Mouse (Mus musculus) forebrain, embryonic 14.5 days (tissue): ENCODE results near the gene Osbpl3. TPM values are rescaled to one million over a fixed set of nuclear protein-coding genes. Genes with fewer than 3 reads are reported as not detected.
A peak's percentile ranks its signal among the peaks of the same experiment; 100 is the strongest.

ENCODE experiments used
- ATAC-seq: fragments of 200-750 bp; cut with Nextera tagmentation; 2 replicates; pipeline ENCODE4 v1.8.0; 2017; ENCODE audit warnings: mild to moderate bottlenecking, moderate library complexity
- DNase-seq: peaks from one replicate; pipeline ENCODE4 v3.0.0-alpha.2; 2015; ENCODE audit warnings: low spot score
- H3K27ac ChIP-seq: fragments of 300-500 bp; sonication (generic); 2 replicates; pipeline ENCODE4 v1.5.1; 2014; ENCODE audit warnings: low read depth, mild to moderate bottlenecking, control low read depth, low read length, moderate library complexity
- H3K27me3 ChIP-seq: fragments of 300-500 bp; sonication (generic); replicated peaks from 2 replicates; pipeline ENCODE4 v1.6.1; 2014; ENCODE audit warnings: low read length, control low read depth, mixed read lengths; ENCODE audit not compliant: control insufficient read depth, insufficient read depth
- H3K36me3 ChIP-seq: fragments of 300-500 bp; sonication (generic); 2 replicates; pipeline ENCODE4 v1.6.1; 2014; ENCODE audit warnings: low read length, control low read depth; ENCODE audit not compliant: control insufficient read depth, insufficient read depth
- H3K4me1 ChIP-seq: fragments of 300-500 bp; sonication (generic); 2 replicates; pipeline ENCODE4 v1.6.1; 2014; ENCODE audit warnings: antibody characterized with exemption, low read length, control low read depth; ENCODE audit not compliant: control insufficient read depth, insufficient read depth
- H3K4me2 ChIP-seq: fragments of 300-500 bp; sonication (generic); 2 replicates; pipeline ENCODE4 v1.6.1; 2014; ENCODE audit warnings: mild to moderate bottlenecking, control low read depth, low read length
- H3K4me3 ChIP-seq: fragments of 300-500 bp; sonication (generic); 2 replicates; pipeline ENCODE4 v1.5.1; 2014; ENCODE audit warnings: low read depth, low read length, control low read depth
- H3K9ac ChIP-seq: fragments of 300-500 bp; sonication (generic); 2 replicates; pipeline ENCODE4 v1.6.1; 2014; ENCODE audit warnings: mild to moderate bottlenecking, low read length, control low read depth, moderate library complexity
- H3K9me3 ChIP-seq: fragments of 300-500 bp; sonication (generic); replicated peaks from 2 replicates; pipeline ENCODE4 v1.6.1; 2016; ENCODE audit warnings: low read length, control low read depth, mixed read lengths; ENCODE audit not compliant: control insufficient read depth
- WGBS: fragments of 180-500 bp; shearing (Covaris S2); extraction: QIAGEN DNeasy Blood & Tissue Kit; methylation state at CpG from one replicate; pipeline ENCODE4 v1.1.7; 2014; 5-methylcytosine and 5-hydroxymethylcytosine counted together
- polyA plus RNA-seq: library from polyadenylated mRNA; unstranded; fragments of >200 nt; fragmentation: Nextera tagmentation; extraction: Ambion mirVana; gene quantifications from 2 replicates; pipeline ENCODE4 v1.2.1, GENCODE M21; 2014

Osbpl3 gene
- polyA plus RNA-seq, 1 experiment from 2014 or later = 2.8 TPM

GRCm38 (mm10) chr6:50261201-50261921, 194.6 kb downstream of the Osbpl3 start:
- 2% methylated on average over 35 of the region's 35 CpGs for WGBS
- ATAC-seq = peak; percentile 93
- H3K4me1 ChIP-seq = peaks cover 5% of the 10 kb centered on the region; the same call in 1 of the 2 replicates
- H3K27me3 ChIP-seq = no peaks in the 10 kb centered on the region
- peak overlapping the region; percentile 76 for H3K9ac ChIP-seq
- H3K27ac ChIP-seq = peak overlapping the region; percentile 49
- H3K9me3 ChIP-seq = no peaks in the 10 kb centered on the region
- no peaks in the 10 kb centered on the region for H3K36me3 ChIP-seq
- peak; percentile 87 for DNase-seq
- H3K4me3 ChIP-seq = peak overlapping the region; percentile 47
- peak overlapping the region; percentile 61 for H3K4me2 ChIP-seq

GRCm38 (mm10) chr6:50255356-50255755, 200.6 kb downstream of the Osbpl3 start:
- Histone ChIP-seq H3K4me2 (no peak overlapping the region), H3K9me3 (no peaks in the 10 kb centered on the region), H3K27me3 (no peaks in the 10 kb centered on the region), H3K36me3 (no peaks in the 10 kb centered on the region), H3K27ac (no peak overlapping the region), H3K9ac (no peak overlapping the region), H3K4me3 (no peak overlapping the region), H3K4me1 (no peaks in the 10 kb centered on the region)
- 80% methylated on average over 5 of the region's 5 CpGs for WGBS
- DNase-seq (no peak), ATAC-seq (no peak)

- ATAC-seq = no peak
Observed at GRCm38 (mm10) chr6:50254723-50255184, 201.2 kb downstream of the Osbpl3 start.

GRCm38 (mm10) chr6:50252690-50253089, 203.3 kb downstream of the Osbpl3 start:
- H3K4me2 ChIP-seq = no peak overlapping the region
- H3K4me1 ChIP-seq = no peaks in the 10 kb centered on the region
- H3K4me3 ChIP-seq = no peak overlapping the region
- no peak overlapping the region for H3K27ac ChIP-seq
- DNase-seq (no peak), ATAC-seq (no peak)
- WGBS = 87% methylated on average over 5 of the region's 5 CpGs
- H3K36me3 ChIP-seq = no peaks in the 10 kb centered on the region
- no peak overlapping the region for H3K9ac ChIP-seq
- H3K27me3 ChIP-seq = no peaks in the 10 kb centered on the region
- no peaks in the 10 kb centered on the region for H3K9me3 ChIP-seq

More at GRCm38 (mm10) chr6:50254723-50255184, 201.2 kb downstream of the Osbpl3 start:
- Histone ChIP-seq H3K9ac (no peak overlapping the region), H3K36me3 (no peaks in the 10 kb centered on the region), H3K27ac (no peak overlapping the region), H3K4me2 (no peak overlapping the region), H3K9me3 (no peaks in the 10 kb centered on the region), H3K4me3 (no peak overlapping the region), H3K27me3 (no peaks in the 10 kb centered on the region), H3K4me1 (no peaks in the 10 kb centered on the region)
- 69% methylated on average over 10 of the region's 10 CpGs for WGBS
- DNase-seq = no peak

GRCm38 (mm10) chr6:50247791-50248190, 208.2 kb downstream of the Osbpl3 start:
- WGBS = 89% methylated on average over 4 of the region's 4 CpGs
- Histone ChIP-seq H3K36me3 (no peaks in the 10 kb centered on the region), H3K4me1 (no peaks in the 10 kb centered on the region), H3K9ac (no peak overlapping the region), H3K4me3 (no peak overlapping the region), H3K4me2 (no peak overlapping the region), H3K27ac (no peak overlapping the region), H3K27me3 (no peaks in the 10 kb centered on the region), H3K9me3 (no peaks in the 10 kb centered on the region)
- ATAC-seq (no peak), DNase-seq (no peak)

- Histone ChIP-seq H3K9me3 (no peaks in the 10 kb centered on the region), H3K27ac (no peak overlapping the region), H3K27me3 (no peaks in the 10 kb centered on the region), H3K4me2 (no peak overlapping the region), H3K36me3 (no peaks in the 10 kb centered on the region), H3K9ac (no peak overlapping the region), H3K4me1 (no peaks in the 10 kb centered on the region), H3K4me3 (no peak overlapping the region)
- DNase-seq = no peak
- 75% methylated on average over 2 of the region's 2 CpGs for WGBS
- no peak for ATAC-seq
Observed at GRCm38 (mm10) chr6:50247356-50247755, 208.6 kb downstream of the Osbpl3 start.

- Histone ChIP-seq H3K36me3 (no peaks in the 10 kb centered on the region), H3K4me2 (no peak overlapping the region), H3K27ac (no peak overlapping the region), H3K27me3 (no peaks in the 10 kb centered on the region), H3K4me1 (no peaks in the 10 kb centered on the region), H3K9ac (no peak overlapping the region), H3K4me3 (no peak overlapping the region), H3K9me3 (no peaks in the 10 kb centered on the region)
- DNase-seq (no peak), ATAC-seq (no peak)
- 94% methylated on average over 4 of the region's 4 CpGs for WGBS
Observed at GRCm38 (mm10) chr6:50244967-50245366, 211.0 kb downstream of the Osbpl3 start.

GRCm38 (mm10) chr6:50244126-50244525, 211.9 kb downstream of the Osbpl3 start:
- no peaks in the 10 kb centered on the region for H3K4me1 ChIP-seq
- H3K9ac ChIP-seq = no peak overlapping the region
- H3K27me3 ChIP-seq = no peaks in the 10 kb centered on the region
- H3K4me2 ChIP-seq = no peak overlapping the region
- H3K36me3 ChIP-seq = no peaks in the 10 kb centered on the region
- WGBS = 91% methylated on average over 4 of the region's 4 CpGs
- H3K4me3 ChIP-seq = no peak overlapping the region
- no peak overlapping the region for H3K27ac ChIP-seq
- ATAC-seq = no peak
- no peak for DNase-seq
- H3K9me3 ChIP-seq = no peaks in the 10 kb centered on the region
